Mouse (Mus musculus) liver, embryonic 14.5 days (tissue): Measurements from ENCODE around the gene Bcl11a.

Experiments used
- CTCF ChIP-seq: IDR thresholded peaks from 2 replicates; pipeline ENCODE4 v1.5.1; 2016; ENCODE audit warnings: antibody characterized with exemption, low read depth, control low read depth
- EP300 ChIP-seq: IDR thresholded peaks from 2 replicates; pipeline ENCODE4 v1.6.1; 2016; ENCODE audit warnings: antibody characterized with exemption, low read depth

- TF ChIP-seq CTCF (no peak), EP300 (no peak)
Measured at GRCm38 (mm10) chr11:24164065-24164464, 86.2 kb downstream of the Bcl11a start.
